Mouse (Mus musculus) hematopoietic stem cell, adult 5-6 weeks (primary cell): ENCODE results near the gene Oxa1l. TPM values are rescaled to one million over a fixed set of nuclear protein-coding genes. Genes with fewer than 3 reads are reported as not detected.
"Not testable (repeated sequence)": the region's sequence is repeated elsewhere in the genome, so short reads cannot be mapped to it uniquely, and the experiment has no call there.

Experiments
- ATAC-seq, 2 experiments: fragments of 125-278 bp in 1 of 2; replicated peaks in 1 of 2; 2 replicates each; pipeline ENCODE4 v1.8.0; 2016 to 2017; ENCODE audit warnings: inconsistent platforms in 2 of 2, mild to moderate bottlenecking in 2 of 2, moderate number of reproducible peaks in 2 of 2, low read depth in 1 of 2, moderate TSS enrichment in 1 of 2; ENCODE audit not compliant: low FRiP score in 2 of 2, poor library complexity in 2 of 2, severe bottlenecking in 2 of 2, insufficient read depth in 1 of 2, low TSS enrichment in 1 of 2
- total RNA-seq: library from RNA; stranded (forward); fragments of 172-1452, 232-1000 nt; gene quantifications from 2 replicates; pipeline ENCODE4 v1.2.3, GENCODE M21; 2017

Oxa1l gene
- total RNA-seq, result 30.6 and 30.7 TPM in 2 replicates

DNA sequence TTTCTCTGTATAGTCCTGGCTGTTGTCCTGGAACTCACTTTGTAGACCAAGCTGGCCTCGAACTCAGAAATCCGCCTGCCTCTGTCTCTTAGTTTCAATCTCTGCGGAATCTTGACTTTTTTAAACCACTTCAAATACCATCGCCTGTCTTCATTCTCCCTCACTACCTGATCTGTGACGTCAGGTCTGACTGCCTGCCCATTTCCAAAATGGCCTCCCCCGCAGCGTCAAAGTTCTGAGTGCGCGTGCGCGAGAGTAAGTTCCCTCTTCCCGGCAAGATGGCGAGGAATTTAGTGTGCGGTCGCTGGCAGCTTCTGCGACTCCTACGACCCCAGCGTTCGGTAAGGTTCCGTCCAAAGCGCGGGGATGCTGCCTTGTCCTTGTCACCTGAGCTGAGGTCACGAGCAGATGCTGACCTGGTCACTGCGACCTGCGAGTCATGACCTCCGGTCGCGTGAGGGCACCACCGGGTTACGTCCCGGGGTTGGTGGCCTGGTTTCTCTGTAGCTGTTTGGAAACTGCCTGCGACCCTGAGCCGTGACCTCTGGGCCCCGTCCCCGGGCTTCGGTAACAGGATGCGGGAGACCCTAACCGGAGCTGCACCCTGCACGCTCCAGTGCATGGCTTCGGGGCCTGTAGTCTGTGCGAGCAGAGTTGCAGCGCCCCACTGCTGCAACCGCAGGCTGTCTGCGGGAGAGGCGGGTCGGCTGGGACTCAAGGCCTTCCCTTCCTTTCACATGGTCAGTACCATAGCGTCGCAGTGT is at the start of gene Oxa1l:
Gene Oxa1l, plus strand, starts transcription at position 258 of the 764 bp plus-strand sequence.
- peak; percentile 92 to 93 for ATAC-seq

DNA sequence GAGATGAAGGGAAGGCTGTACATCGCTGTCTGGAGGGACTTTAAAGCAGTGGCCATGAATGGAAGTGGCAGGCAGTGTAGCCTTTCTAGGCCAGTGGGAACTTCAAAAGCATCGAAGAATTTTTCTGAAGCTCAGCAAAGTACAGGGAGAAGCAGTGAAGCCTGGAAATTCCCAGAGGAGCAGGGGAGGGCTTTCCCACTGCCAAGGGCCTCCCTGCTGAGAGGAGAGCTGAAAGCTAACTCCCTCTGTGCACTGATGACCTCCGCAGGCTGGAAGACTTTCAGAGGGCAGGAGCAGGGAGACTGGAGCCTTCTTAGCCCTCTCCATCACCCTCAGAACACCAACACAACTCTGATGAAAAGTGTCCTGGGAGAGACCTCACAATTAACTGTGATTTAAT is 48.9 kb upstream of the Oxa1l start:
- no peak for ATAC-seq

DNA sequence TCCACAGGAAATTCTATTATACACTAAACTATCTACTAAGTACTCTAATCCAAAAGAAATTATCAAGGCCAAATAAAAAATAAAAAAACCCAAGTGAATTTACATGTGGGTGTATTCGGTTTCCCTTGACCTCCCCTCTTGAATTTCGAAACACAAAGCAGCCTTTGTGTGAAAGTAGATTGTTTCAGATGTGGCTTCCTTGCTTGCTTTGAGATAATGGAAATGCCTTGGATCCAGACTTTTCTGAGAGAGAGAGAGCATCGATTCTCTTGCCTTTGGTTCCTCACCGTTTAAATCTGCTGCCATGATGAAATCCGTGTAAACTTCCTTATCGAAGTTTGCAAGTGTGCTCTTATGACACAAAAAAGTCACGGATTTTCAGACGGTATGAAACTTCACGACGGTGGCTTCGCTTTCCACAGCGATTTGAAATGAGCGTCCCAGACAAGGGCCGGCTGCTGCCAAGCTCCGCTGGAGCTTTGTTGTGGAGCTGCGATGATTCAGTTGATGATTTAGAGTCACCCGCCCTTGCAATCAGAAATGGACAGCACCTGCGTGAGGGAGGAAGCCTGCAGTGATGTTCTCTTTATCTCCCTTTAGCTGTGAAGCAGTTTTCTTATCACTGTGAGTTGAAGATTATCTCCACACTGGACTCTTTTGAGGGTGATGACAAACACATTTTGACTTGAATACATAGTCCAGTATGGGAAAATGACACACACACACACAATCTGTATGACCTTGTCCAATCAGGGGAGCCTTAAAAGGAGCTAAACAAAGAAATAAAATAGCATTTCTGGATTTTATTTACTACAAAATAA is 38.9 kb upstream of the Oxa1l start:
- ATAC-seq, result no peak

DNA sequence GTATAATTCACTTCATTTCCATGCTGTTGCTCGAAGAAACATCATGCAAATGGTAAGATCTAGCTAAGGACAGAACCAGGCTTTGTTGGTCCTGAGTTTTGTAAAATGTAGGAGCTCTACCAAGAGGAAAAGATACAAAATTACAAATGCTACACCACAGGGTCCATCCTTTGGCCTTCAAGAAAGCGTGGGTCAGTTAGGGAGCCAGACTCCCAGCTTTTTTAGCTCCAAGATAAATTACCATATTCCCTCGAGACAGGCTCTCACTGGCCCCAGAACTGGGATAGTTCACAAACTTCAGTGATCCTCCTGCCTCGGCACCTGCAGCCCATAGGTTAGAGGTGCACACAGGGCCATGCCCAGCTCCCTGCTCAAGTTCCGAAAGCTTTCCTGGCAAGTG is 36.1 kb upstream of the Oxa1l start:
- no peak for ATAC-seq

DNA sequence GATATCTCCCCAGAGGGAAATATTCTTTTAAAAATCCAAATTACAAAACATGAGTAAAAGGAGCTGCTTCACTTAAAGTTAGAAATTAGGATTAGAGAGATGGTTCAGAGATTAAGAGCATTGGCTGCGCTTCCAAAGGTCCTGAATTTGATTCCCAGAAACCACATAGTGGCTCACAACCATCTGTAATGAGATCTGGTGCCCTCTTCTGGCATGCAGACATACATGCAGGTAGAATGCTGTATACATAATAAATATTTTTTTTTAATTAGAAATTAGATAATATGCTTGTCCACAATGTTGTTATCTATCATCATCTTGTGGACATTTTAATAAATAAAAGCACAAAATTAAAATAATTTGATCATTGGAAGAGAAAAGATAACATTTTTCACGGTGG is 32.1 kb upstream of the Oxa1l start:
- ATAC-seq, result no peak

DNA sequence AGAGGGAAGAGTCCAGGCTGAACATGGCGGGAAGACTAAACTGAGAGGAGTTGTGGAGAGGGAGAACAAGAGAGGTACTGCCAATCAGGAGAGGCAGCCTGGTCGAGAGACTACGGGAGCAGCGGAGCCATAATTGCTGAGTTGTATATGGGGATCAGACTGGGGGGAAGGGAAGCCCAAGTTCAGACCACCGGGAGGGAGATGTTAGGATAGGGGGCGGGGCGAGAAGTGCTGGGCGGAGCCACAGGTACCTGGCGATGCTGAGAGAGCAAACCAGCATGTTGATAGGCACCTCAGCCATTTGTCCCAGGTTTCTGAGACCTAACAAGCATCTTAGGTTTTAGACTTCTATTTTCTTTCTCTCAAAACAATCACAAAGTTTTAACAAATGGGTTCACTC is 31.4 kb upstream of the Oxa1l start:
- ATAC-seq, result no peak

DNA sequence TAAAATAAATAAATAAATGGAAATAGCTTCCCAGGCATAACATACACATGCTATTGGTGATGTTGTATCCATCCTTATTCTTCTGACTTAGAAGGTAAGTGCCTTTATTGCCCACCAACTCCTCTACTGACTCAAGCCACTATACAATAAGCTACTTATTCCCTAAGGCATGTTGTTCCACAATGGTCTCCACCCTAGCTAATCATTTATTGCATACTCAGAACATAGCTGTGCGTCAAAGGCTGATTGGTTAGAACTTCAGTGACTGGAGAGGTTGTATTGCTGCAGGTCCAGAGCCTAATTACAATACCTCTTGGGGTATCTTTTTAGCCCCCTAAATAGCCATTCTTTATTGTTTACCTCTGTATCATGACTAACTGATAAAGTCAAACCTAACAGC is 29.5 kb upstream of the Oxa1l start:
- ATAC-seq, result no peak

DNA sequence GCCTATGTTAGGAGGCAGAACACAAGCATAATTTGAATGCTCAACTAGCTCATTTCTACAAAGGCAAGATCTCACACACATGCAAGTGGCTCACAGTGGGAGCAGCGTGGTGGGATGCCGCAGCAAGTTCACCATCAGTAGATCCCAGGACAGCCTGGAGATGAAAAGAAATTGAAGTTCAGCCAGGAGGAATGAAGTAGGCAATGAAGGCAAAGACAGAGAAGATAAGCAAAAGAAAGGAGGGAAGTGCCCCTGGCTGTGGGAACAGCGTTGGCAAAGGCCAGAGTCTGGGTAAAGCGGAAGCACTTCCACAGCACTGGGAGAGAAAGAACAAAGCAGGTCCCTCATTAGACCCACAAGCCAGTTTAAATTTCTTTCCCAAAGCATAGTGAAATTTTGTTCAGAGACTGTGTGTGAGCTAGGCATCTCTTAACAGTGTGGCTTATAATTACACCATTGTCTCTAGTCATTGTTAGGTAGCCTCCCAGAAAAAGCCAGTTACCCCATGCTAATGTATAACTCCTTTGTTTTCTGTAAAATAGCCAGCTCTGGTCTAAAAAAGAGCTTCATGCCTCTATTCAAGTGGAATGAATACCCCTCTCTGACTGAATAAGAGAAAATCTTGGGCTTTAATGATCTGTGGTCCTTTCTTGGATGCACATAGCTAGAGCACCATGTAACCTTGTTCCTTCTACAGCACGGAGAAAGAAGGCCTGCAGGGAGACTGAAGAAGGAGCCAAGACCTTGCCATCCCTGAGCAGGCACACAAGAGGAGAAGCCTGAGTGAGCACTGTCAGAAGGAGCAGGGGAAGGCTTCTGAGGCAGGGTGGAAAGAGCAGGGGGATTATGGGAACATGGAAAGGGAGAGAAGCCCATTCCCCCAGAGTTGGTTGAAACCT is 28.2 kb upstream of the Oxa1l start:
- no peak for ATAC-seq

DNA sequence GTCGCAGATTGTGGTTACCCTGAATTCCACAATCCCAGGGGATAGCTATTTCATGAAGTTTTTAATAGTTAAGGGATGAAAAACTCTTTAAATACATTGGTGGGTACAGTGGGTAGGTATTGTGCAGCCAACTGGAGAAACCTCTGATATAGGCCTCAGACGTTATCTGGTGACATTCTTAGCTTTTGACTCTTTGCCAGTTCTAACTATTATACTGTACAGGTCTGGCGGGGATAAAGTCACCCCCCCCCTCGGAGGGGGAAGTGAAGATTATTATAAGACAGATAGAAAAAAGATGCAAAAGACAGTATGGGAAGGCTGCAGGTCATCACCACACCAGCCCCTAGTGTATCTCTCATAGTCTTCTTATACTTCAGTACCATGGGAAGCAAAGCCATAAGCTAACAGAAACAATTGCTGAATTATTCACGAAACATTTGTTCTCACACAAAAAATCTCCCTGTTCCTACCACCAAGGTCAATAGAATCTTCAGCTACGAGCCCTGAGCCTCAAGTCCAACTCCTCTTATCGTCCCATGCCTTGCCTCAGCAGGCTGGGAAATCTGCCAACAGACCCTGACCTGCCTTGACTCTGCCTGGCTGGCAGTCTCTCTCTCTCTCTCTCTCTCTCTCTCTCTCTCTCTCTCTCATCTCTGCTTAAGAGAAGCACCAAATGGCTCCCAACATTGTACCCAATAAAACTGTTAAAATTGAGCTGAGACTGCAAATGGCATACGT is 27.0 kb upstream of the Oxa1l start:
- peak in 1 of 2 experiments; percentile 14; a peak in 1 of 4 replicates for ATAC-seq

DNA sequence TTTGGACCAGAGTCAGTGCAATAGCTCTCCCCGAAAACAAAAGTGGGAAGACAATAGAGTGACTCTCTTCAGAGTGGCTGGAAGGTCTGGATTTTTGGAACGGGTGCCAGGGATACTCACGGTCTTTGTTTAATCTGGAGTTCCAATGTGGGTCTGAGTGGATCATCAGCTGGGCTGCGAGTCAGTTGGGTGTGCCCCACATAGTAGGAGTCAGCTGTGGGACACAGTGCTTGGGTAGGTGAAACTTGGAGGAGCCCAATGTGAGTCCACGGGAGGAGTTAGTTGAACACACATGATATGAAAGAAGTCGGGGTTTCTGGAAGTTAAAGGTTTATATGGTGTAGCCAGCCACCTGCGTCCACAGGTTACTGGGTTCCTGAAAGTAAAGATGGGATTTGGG is 19.8 kb upstream of the Oxa1l start:
- ATAC-seq, result no peak

DNA sequence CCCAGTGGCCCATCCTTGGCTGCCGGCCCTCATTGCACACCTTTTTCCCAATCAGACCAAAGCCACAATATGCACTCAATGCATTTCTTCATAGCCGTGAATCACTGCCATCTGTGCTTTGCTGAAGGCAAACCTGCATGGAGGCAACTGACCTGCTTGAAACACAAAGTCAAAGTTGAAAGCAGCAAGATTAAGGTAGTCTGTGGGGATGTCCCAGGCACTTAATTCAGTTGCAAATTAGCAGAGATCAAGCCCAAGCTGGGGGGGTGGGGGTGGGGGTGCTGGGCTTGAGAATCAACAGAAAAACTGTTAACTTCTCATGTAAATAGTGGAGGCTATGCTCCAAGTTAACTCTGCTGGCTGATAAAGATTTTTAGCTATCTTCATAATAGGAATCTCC is 18.8 kb upstream of the Oxa1l start:
- not testable (repeated sequence) for ATAC-seq

DNA sequence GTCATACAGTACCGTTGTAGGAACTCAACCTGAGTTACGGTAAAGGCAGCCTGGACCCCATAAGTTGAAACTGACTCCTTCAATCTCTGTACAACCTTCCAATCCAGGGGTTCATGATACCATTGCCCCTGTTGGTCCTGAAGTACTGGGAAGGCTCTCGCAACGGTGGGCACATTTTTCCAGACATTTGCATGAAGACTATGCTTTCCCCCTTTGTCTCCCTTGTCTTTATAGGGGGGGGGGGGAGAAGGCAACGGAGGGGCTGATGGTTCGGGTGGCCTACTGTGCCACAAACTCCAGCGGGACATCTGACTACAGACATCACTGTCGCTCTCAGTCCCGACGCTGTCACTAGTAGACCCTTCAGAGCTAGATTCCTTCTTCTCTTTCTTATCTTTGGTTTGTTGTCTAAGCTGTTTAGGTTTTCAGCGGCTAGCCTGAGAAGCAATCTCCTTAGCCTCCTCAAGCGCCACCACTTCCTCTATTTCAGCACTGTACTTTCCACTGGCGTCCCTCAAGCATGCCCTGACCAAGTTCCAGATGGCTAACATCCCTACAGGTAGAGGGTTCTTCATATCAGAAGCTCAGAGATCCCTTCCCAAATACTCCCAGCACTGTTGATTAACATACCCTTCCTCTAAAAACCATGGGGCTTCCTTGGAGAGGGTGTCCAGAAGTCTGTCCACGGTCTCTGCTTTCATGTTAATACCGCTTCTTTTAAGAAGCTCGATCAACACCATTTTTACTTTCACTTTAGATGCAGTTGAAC is 9.7 kb upstream of the Oxa1l start:
- not testable (repeated sequence) for ATAC-seq

DNA sequence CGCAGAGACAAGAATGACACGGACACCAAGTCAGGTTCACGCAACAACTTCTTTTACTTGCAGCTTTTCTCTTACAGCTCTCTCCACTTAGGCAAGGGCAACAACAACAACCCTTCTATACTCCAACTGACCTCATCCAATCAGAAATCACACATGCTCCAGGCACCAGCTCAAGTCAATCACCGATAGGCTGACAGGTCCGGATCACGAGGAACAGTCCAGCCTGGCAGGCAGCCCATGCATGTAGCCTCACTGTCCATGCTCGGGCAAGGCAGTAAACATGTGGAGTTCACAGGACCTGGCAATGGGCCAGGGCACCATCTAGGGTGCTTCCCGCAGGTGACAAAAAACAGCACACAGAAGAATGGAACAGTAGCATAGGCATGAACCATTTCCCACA is 8.3 kb upstream of the Oxa1l start:
- no peak for ATAC-seq

DNA sequence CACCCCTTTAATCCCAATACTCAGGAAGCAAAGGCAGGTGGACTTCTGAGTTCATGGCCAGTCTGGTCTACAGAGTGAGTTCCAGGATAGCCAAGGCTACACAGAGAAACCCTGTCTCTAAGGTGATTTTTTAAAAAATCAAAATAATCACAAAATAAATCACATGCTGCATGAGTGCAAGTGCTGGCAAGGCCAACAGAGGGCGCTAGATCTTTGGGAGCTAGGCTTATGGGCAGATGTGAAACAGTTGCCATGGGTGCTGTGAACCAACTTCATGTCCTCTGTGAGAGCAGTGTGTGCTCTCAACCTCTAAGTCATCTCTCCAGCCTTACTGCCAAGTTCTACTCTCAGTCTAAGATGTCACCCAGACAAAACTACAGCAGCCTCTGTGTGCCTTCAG is 6.2 kb upstream of the Oxa1l start:
- no peak for ATAC-seq

DNA sequence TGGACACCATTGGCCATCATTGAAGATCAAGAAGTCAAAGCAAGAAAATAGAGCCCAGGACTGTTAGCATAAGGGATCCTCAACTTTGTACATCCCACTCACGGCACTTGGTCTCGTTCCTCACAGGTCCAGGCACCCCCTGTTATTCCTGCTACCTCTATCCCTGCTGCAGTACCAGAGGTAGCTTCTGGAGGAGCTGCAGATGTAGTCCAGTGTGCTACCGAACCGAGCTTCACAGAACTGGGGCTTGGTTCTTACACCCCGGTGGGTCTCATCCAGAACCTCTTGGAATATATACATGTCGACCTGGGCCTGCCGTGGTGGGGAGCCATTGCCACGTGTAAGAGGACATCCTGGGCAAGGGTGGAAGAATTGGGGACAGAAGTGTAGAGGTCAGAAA is 2.5 kb downstream of the Oxa1l start:
- ATAC-seq, result no peak

DNA sequence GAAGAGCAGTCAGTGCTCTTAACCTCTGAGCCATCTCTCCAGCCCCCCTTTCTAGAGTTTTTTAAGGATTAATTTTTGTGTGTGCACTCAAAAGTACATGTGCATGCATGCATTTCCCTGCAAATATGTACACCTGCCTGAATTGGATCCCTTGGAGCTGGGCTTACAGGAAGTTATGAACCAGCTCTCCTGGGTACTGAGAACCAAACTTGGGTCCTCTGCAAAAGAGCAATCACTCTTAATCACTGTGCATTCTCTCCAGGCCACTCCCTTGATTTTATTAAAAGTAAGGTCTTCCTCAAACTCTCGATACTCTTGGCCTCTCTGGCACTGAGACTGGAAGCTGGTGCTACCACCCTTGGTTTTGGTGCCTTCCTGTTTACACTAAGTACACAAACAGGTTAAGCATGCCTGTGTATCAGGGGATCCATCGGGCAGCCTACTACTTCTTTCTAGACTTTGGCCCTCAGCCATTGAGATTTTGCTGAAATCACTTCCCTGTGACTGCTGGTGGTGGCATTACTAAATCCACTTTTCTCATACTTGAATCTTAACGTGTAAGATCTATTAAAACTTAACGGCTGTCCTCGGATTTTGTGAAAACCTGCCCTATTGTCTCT is 4.5 kb downstream of the Oxa1l start:
- ATAC-seq, result no peak
